Mouse (Mus musculus) ES-E14 (cell line): Measurements from ENCODE around the gene Lag3. TPM values are rescaled to one million over a fixed set of nuclear protein-coding genes. Genes with fewer than 3 reads are reported as not detected.

ENCODE experiments used
- DNase-seq: peaks from one replicate; pipeline ENCODE4 v3.0.0-alpha.2; 2013; ENCODE audit warnings: low read depth, low spot score
- H3K27ac ChIP-seq: 2 replicates; pipeline ENCODE4 v1.5.1; 2012; ENCODE audit warnings: low read depth, mild to moderate bottlenecking, low read length, moderate library complexity, mixed read lengths; ENCODE audit not compliant: poor library complexity, insufficient read depth, severe bottlenecking
- H3K36me3 ChIP-seq: 2 replicates; pipeline ENCODE4 v1.6.1; 2012; ENCODE audit warnings: mild to moderate bottlenecking, low read length, moderate library complexity, mixed read lengths; ENCODE audit not compliant: control insufficient read depth, poor library complexity, insufficient read depth, severe bottlenecking
- H3K4me1 ChIP-seq, 2 experiments: fragments of 150-350 bp in 1 of 2; sonication (generic) in 1 of 2; 2 replicates each; pipeline ENCODE4 v1.6.1; 2012; ENCODE audit warnings: low read length in 2 of 2, mild to moderate bottlenecking in 1 of 2, mixed read lengths in 1 of 2; ENCODE audit not compliant: control insufficient read depth in 2 of 2, insufficient read depth in 2 of 2, poor library complexity in 1 of 2
- H3K4me3 ChIP-seq, 2 experiments: fragments of 150-350 bp in 1 of 2; sonication (generic) in 1 of 2; 2 replicates each; pipeline ENCODE4 v1.5.1; 2012; ENCODE audit warnings: low read length in 2 of 2, low read depth in 1 of 2, mild to moderate bottlenecking in 1 of 2, mixed read lengths in 1 of 2; ENCODE audit not compliant: insufficient read depth in 1 of 2, poor library complexity in 1 of 2, severe bottlenecking in 1 of 2
- H3K9ac ChIP-seq: 2 replicates; pipeline ENCODE4 v1.6.1; 2012; ENCODE audit warnings: low read depth, mild to moderate bottlenecking, low read length, mixed read lengths; ENCODE audit not compliant: poor library complexity, insufficient read depth, severe bottlenecking
- H3K9me3 ChIP-seq: fragments of 150-350 bp; sonication (generic); 2 replicates; pipeline ENCODE4 v1.6.1; 2012; ENCODE audit warnings: low read depth, mild to moderate bottlenecking, low read length; ENCODE audit not compliant: control insufficient read depth, insufficient read depth
- CHD2 ChIP-seq: IDR thresholded peaks from 2 replicates; pipeline ENCODE4 v1.6.1; 2014; ENCODE audit warnings: mild to moderate bottlenecking, low read depth, low read length, inconsistent platforms
- HCFC1 ChIP-seq: IDR thresholded peaks from 2 replicates; pipeline ENCODE4 v1.6.1; 2012; ENCODE audit warnings: low read length, inconsistent platforms, borderline replicate concordance; ENCODE audit not compliant: insufficient read depth
- MAFK ChIP-seq: IDR thresholded peaks from 2 replicates; pipeline ENCODE4 v1.6.1; 2014; ENCODE audit warnings: mild to moderate bottlenecking, low read depth, low read length, inconsistent platforms; ENCODE audit not compliant: insufficient read depth
- ZC3H11A ChIP-seq: IDR thresholded peaks from 2 replicates; pipeline ENCODE4 v1.6.1; 2012; ENCODE audit warnings: low read depth, mild to moderate bottlenecking, inconsistent platforms, low read length, borderline replicate concordance
- ZNF384 ChIP-seq: IDR thresholded peaks from 2 replicates; pipeline ENCODE4 v1.6.1; 2012; ENCODE audit warnings: low read depth, low read length, inconsistent platforms
- in situ Hi-C, 2 experiments: fragments of 600-800 bp; cut with MboI; formaldehyde crosslinking; loops; one replicate each; pipeline ENCODE4 v1.15.1; 2025; ENCODE audit warnings: low sequenced_read_pairs in 2 of 2, inconsistent platforms in 1 of 2; ENCODE audit not compliant: unreplicated experiment in 2 of 2
- total RNA-seq: library from RNA; depleted of rRNA; stranded (reverse); fragments of 300-350 nt; gene quantifications from 2 replicates; pipeline ENCODE4 v1.2.3, GENCODE M21; 2012

Gene Lag3
- total RNA-seq, 1 experiment: 1.2 TPM

DNA sequence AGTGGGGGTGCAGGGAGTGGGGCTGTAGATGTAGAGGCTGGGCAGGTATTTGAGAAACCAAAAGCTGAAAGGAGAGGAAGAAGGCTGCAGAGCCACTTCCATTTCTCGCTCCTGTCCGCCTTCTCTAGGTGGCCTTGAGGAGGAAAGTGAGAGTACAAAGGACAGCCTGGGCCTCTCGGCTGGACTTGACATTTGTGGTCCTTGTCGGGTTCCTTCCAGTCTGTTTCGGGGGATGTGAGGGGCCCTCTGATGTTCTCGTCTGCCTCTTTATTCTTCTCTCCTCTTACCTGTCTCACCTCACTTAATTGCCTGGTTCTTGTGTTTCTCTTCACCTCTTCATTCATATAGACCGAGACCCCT, 6.8 kb upstream of the Lag3 start:
- H3K4me1 ChIP-seq: peaks cover 5 to 36% of the 10 kb centered on the region in 2 experiments
- peak overlapping the region; percentile 76 for H3K27ac ChIP-seq
- H3K9ac ChIP-seq: peak overlapping the region; percentile 97
- no peak for TF ChIP-seq MAFK
- no peak for TF ChIP-seq HCFC1
- no peak for TF ChIP-seq ZC3H11A
- TF ChIP-seq CHD2: no peak
- no peak for TF ChIP-seq ZNF384
- no peaks in the 10 kb centered on the region for H3K9me3 ChIP-seq
- H3K36me3 ChIP-seq: peaks cover 9% of the 10 kb centered on the region; the same call in 1 of the 2 replicates
- in situ Hi-C loops: no loop called here
- DNase-seq: no peak
- peak overlapping the region; percentile 71 to 98 for H3K4me3 ChIP-seq

DNA sequence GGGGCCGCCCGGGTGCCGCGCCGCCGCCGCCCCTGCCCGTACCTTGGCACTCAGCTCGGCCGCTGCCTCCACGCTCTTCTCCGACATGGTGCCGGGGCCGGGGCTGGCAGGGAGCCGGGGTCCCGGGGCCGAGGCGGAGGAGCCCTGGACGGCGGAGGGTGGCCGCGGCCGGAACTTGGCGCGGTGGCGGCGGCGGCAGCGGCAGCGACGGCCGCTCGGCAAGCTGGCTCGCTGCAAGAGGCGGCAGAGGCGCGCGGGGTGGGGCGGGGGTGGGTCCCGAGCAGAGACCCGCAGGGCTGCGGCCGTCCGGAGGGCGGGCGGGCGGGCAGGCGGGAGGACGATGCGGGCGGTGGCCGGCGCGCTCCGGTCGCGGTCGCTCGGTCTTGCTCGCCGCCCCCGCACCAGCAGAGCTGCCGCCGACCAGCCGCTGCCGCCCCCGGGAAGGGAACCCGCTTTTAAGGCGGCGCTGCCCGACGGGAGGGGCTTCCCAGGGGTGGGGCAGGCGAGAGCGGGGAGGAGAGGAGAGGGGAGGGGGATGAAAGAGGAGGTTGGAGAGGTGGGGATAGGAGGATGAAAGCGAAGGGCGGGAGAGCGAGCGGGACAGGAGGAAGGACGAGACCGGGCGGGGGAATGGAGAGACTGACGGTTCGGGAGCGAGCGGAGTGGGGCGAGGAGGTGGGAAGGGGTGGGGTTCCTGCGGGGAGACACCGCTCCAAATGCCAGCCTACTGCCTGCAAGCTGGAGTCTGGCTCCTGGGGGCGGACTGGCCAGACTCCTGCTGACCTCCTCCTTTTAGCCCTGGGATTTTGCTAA, 6.2 kb upstream of the Lag3 start:
- DNase-seq: peak; percentile 89
- Histone ChIP-seq H3K9ac (peak overlapping the region; percentile 97), H3K27ac (peak overlapping the region; percentile 95), H3K4me1 (peaks cover 5 to 36% of the 10 kb centered on the region in 2 experiments), H3K4me3 (peak overlapping the region; percentile 96 to 98), H3K36me3 (peaks cover 9% of the 10 kb centered on the region; the same call in 1 of the 2 replicates), H3K9me3 (no peaks in the 10 kb centered on the region)
- in situ Hi-C loops: no loop called here
- no peak for TF ChIP-seq ZNF384
- 0 out of 2 replicates have a peak, but pooled peaks have one; percentile 48 for TF ChIP-seq HCFC1

DNA sequence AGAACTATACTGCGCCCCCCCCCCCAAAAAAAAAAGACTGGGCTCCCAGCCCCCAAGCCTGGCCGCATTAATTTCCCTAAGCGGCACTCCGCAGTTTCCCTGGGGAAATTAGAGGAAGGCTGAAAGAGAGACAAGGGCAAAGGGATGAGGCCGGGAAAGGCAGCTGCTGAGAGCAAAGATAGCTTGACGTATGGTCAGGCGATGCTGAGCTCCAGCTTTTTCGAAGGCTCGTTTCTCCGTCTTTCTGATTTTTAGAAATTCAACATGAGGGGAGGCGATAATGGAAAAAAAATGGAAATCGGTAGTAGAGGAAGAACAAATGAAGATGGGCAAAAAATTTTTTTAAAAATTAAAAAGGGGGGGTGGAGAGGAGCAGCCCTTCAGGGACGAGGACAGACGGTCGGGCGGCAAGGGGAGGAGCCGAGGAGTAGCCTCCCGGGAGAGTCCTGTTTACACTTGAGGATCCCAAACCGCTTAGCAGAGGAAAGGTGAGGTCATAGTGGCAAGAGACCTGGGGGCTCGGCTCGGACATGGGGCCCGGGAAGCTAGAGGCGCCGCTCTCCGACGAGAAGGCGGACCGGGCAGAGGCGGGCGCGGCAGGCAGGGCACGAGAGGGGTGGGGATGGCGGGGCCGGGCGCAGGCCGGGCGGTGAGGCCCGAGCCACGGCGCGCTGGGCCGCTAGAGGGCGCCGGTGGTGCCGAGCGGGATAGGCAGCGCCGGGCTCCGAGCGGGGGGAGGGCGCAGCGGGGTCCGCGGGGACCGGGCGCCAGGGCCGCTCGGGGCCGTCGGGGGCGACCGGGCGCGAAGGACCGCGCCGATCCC, 5.4 kb upstream of the Lag3 start:
- no peak for DNase-seq
- peaks cover 9% of the 10 kb centered on the region; the same call in 1 of the 2 replicates for H3K36me3 ChIP-seq
- peaks cover 5 to 36% of the 10 kb centered on the region in 2 experiments for H3K4me1 ChIP-seq
- no peaks in the 10 kb centered on the region for H3K9me3 ChIP-seq
- TF ChIP-seq CHD2: no peak
- TF ChIP-seq ZNF384: no peak
- no peak for TF ChIP-seq MAFK
- no peak for TF ChIP-seq HCFC1
- TF ChIP-seq ZC3H11A: no peak
- peak overlapping the region; percentile 95 for H3K27ac ChIP-seq
- in situ Hi-C loops: no loop called here
- H3K9ac ChIP-seq: peak overlapping the region; percentile 97
- H3K4me3 ChIP-seq: peak overlapping the region; percentile 96 to 98

DNA sequence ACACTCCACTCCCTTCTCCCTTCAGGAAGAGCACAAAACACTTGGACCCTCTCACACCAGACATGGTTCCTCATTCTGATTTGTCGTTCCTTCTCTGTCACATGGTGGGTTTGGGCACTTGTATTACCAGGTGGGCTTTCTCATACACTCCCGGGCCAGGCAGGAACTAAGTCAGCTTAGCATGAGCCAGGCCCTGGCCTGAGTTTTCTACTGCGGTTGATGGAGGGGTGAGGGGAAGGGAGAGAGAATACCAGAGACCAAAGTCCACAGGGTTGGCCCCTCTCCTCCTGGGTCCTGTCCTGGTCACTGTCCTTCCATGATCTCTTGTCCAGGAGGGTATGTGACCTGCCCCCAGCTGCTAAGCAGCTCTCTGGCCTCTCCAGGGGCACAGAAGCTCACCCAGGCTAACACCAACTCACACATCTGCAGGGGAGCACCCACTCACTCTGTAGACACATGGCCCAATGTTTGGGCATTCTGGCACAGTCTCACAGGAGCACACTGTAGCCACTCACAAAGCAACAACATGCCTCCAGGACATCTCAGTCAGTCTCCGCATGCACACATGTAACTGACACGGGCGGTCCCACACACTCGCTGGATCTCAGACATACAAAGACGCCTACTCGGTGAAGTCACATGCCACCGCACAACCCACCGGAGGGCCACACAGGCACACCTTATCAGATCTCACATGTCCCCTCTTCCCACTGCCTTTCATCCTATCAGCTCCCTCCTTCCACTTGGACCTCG, 4.6 kb upstream of the Lag3 start:
- peak overlapping the region; percentile 72 for H3K9ac ChIP-seq
- DNase-seq: no peak
- H3K4me1 ChIP-seq: peaks cover 5 to 36% of the 10 kb centered on the region in 2 experiments

More for the DNA sequence above, 4.6 kb upstream of the Lag3 start:
- in situ Hi-C loops: no loop called here
- TF ChIP-seq CHD2 (no peak), MAFK (no peak), HCFC1 (no peak), ZC3H11A (no peak), ZNF384 (no peak)
- Histone ChIP-seq H3K4me3 (peak overlapping the region; percentile 96 to 98), H3K9me3 (no peaks in the 10 kb centered on the region), H3K27ac (peak overlapping the region; percentile 5; the same call in 1 of the 2 replicates), H3K36me3 (peaks cover 9% of the 10 kb centered on the region; the same call in 1 of the 2 replicates)
